Mouse (Mus musculus): ENCODE results near the gene Panx1.

Panx1 gene

GRCm38 (mm10) chr9:15021156-15021555 is 24.1 kb downstream of the Panx1 start:
- 56% methylated on average over 9 of the region's 9 CpGs for WGBS

- 80% methylated on average over 5 of the region's 5 CpGs for WGBS
Observed at GRCm38 (mm10) chr9:15020561-15021080, 24.7 kb downstream of the Panx1 start.

GRCm38 (mm10) chr9:15018756-15019131 is 26.5 kb downstream of the Panx1 start:
- 66% methylated on average over 5 of the region's 5 CpGs for WGBS

GRCm38 (mm10) chr9:15017791-15018755 is 27.2 kb downstream of the Panx1 start:
- 72% methylated on average over 18 of the region's 18 CpGs for WGBS

GRCm38 (mm10) chr9:15015223-15015956 is 29.9 kb downstream of the Panx1 start:
- WGBS = 33% methylated on average over 7 of the region's 7 CpGs

DNA sequence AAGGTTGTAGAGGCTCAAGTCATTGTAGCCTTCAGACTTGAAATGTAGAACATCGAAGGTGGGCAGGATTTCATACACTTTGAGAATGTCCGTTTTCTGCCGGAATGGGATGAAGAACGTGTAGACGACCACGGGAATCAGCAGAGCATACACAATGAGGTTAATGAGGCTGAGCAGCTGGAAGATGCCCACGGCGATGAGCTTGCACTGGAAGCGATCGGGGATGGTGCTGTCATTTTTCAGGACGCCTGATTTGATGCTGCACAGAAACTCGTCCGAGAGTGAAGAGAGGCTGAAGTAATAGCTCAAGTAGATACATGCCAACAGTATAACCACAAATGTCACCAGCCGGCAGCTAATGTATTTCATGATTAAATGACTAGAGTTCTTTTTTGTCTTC is 37.7 kb downstream of the Panx1 start:
- 81% methylated on average over 14 of the region's 14 CpGs for WGBS

- WGBS = 74% methylated on average over 8 of the region's 9 CpGs
Observed at GRCm38 (mm10) chr9:15004298-15004685, 41.0 kb downstream of the Panx1 start.

DNA sequence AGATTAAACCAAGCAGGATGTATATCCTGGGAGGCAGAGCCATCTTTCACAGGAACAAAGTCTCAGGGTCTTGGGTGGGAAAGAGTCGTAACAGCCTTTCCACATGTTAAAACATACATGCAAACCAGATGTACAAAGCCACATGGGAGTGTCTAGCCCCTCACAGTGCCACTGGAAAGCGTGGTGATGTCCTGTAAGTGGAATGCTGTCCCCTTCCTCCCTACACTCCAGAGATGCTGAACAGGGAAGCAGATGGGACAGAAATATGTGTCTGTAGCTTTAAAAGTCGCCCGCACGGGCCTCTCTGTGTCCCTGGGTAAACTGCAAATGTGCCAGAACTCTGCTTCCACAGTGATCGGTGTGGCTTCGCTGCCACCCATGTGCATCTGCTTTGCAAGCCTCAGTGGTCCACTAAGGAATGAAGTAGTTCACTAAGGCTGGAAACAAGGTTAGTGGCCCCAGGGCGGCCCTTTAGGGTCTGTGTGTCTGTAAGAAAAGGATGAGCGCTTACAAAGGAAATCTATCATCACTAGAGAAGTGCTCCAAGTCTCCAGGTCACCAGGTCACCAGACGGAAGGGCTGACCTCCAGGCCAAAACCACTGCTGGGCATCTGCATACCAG is 41.5 kb downstream of the Panx1 start:
- 53% methylated on average over 10 of the region's 10 CpGs for WGBS

DNA sequence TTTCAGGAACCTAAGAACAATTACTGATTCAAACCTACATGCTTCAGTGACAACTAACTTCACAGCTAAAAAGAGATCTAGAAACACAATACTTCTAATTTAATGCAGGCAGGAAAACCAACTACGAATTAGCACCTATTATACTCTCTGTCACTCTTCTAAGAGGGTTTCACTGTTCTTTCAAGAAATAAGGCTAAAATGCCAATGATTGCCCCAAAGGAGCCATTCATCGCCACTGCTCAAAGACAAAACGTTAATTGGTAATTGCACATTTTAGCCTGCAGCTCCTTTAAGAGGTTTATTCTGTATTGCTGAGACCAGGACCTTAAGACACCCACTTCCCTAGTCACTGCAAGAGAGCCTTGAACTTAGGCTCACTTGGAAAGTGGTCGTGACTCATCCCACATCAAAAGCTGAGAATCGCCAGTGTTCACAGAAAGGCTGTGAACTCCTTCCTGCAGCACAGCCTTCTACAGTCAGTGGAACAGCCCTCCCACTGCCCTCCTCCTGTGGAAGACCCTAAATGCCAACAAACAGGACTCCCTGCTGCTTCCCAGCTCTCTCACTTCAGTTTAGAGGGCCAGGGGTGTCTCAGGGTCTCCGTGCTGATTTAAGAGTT is 42.2 kb downstream of the Panx1 start:
- 54% methylated on average over 6 of the region's 6 CpGs for WGBS

DNA sequence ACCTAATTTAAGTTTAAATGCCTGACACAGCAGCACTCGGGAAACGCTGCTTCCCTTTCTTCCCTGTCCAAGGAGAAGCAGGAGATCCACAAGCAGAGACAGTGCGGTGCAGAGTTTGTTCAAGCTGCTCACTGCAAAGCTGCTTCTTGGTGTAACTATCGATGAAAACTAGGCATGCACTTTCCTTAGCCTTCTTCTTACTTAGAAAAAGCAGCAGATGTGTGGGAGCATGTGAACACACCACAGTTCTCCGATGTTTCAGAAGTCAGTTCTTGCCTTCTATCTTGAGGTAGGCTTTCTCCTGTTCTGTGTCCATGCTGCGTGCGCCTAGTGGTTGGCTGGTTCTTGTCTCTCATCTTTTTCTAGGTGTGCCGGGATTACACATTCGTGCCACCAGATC is 46.5 kb downstream of the Panx1 start:
- WGBS = 58% methylated on average over 9 of the region's 9 CpGs

GRCm38 (mm10) chr9:14997271-14998055 is 47.8 kb downstream of the Panx1 start:
- WGBS = 61% methylated on average over 11 of the region's 11 CpGs

- WGBS = 61% methylated on average over 1 of the region's 1 CpGs
Observed at GRCm38 (mm10) chr9:14995525-14995924, 49.8 kb downstream of the Panx1 start.

- WGBS = 100% methylated on average over 1 of the region's 1 CpGs
Observed at GRCm38 (mm10) chr9:14988606-14989293, 56.5 kb downstream of the Panx1 start.

DNA sequence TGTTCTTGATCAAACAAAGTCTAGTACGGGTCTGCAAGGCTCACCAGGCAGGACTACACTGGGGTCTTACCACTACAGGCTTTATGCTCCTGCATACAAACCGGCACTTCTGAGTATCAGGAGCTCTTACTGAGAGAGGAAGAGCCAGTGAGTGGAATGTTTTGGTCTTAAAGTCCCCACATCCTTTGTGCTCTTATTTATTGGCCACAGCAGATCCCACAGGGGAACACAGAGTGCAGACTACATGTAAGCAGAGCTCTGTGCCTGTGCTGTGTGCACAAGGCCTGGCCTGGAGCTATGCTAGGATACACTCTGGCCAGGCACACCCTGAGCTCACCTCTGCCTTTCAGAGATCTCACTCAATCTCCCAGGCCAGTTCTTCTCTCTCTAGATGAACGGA is 62.1 kb downstream of the Panx1 start:
- WGBS = 79% methylated on average over 3 of the region's 3 CpGs

DNA sequence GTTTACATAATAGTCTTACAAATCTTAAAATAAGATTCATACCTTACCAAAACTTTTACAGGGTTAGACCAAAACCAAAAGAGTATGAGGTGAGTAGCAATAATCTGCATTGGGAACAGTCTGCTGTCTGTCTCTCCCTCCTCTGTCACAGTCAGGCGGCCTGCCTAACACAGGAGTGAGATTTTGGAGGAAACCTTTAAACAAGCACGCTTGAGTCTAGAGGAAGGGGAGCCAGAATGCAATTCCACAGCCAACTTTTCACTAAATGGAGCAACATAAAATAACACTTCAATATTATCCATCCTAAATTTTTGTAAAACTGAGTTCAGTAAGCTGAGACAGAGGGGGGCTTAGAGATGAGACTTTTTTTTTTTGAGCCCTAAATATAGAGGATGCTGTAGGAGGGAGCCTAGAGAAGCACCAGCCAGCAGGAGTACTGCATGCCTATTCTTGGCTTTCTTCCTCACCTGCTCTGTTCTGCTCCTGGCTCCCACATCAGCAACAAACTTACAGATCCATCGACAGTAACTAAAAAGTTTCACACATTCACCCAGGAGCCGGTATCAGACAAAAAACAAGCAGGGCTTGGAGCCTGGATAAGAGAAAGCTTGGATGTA is 63.6 kb downstream of the Panx1 start:
- WGBS = 51% methylated on average over 4 of the region's 4 CpGs

- 70% methylated on average over 6 of the region's 6 CpGs for WGBS
Observed at GRCm38 (mm10) chr9:14974251-14975232, 70.7 kb downstream of the Panx1 start.

DNA sequence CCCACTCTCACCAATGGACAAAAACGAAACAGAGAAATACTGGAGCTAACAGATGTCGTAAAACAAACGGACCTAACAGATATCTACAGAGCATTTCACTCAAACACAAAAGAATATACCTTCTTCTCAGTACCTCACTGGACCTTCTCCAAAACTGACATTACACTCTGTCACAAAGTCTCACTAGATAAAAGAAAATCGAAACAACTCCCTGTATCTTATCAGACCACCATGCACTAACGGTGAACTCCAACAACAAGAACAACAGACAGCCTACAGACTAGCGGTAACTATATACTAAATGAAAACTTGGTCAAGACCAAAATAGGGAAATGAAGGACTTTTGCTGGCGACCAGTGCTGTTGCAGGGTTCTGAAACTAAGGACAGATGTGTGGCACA is 71.5 kb downstream of the Panx1 start:
- WGBS = 72% methylated on average over 7 of the region's 7 CpGs

DNA sequence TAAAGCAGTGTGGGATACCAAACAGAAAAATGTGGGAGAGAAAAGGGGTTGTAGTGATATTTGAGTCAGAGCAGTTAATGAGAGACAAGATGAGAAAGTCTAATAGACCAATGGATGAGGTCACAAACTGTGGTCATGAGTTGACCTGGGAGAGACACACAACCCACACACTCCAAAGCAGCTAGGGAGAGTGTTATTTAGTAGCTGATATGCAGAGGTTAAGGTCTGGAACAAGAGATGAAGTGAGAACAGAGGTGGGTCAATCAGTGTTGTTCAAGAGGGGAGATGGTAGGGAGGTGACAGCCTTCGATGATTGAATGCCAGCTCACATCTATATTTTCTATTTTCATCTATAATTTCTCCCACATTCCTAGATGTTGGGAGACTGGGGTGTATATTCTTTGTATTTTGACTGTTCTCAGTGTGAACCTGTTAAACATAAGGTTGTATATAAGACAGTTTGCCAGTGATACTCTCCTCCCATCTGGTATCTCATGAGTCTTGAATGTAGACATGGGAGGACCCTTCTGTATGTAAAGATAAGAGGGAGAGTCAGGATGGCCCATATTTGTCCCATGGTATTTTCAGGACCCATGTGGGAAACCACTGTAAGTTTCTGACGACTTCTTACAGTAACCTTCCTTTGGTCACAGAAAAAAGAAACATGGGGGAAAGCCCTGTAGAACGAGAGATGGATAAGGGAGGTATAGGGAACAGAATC is 74.3 kb downstream of the Panx1 start:
- 84% methylated on average over 3 of the region's 3 CpGs for WGBS

All from cerebral cortex, adult 2 months (tissue).